Mouse (Mus musculus) megakaryocyte, adult 5-6 weeks (primary cell): ENCODE data around the gene BC067074. TPM values are rescaled to one million over a fixed set of nuclear protein-coding genes. Genes with fewer than 3 reads are reported as not detected.

ENCODE experiments used
- ATAC-seq: 2 replicates; pipeline ENCODE4 v1.8.0; 2016; ENCODE audit warnings: mild to moderate bottlenecking, inconsistent platforms; ENCODE audit not compliant: poor library complexity, severe bottlenecking
- total RNA-seq, 2 experiments: library from RNA; stranded (forward) in 1 of 2; stranded (reverse) in 1 of 2; fragments of 153-499, 151-499 nt in 1 of 2; fragments of 221-1000, 200-1000 nt in 1 of 2; gene quantifications; 2 replicates each; pipeline versions ENCODE4 v1.2.3 to v1.2.4; 2015 to 2017

Gene BC067074
- total RNA-seq, 2 experiments from 2014 or later: 0.22 TPM

- ATAC-seq: no peak
Measured at GRCm38 (mm10) chr13:113425907-113426306, 132.9 kb downstream of the BC067074 start.

Other genes with a start within 250 kb of the BC067074 start
- gene Gpx8, start 246.7 kb upstream of the BC067074 start, total RNA-seq (2015): 0.85 TPM in 1 of 2 replicates, not detected in the other
- 1.9 TPM in 1 of 2 replicates, not detected in the other for gene Gpx8, start 246.7 kb upstream of the BC067074 start, total RNA-seq (2017)
- 14.6 and 29.7 TPM in 2 replicates for gene Gzma, start 192.2 kb upstream of the BC067074 start, total RNA-seq (2015)
- gene Gzma, start 192.2 kb upstream of the BC067074 start, total RNA-seq (2017): 20.3 and 49.5 TPM in 2 replicates
- 0.07 and 0.71 TPM in 2 replicates for gene Esm1, start 83.5 kb upstream of the BC067074 start, total RNA-seq (2015)
- 1.3 and 1.8 TPM in 2 replicates for gene Esm1, start 83.5 kb upstream of the BC067074 start, total RNA-seq (2017)
- gene Gzmk, start 67.3 kb upstream of the BC067074 start, total RNA-seq (2015): not detected in 2 replicates
- not detected in 2 replicates for gene Gzmk, start 67.3 kb upstream of the BC067074 start, total RNA-seq (2017)